Mouse (Mus musculus) layer of hippocampus, adult 8-10 months (tissue): ENCODE results near the gene Ybx1. TPM values are rescaled to one million over a fixed set of nuclear protein-coding genes. Genes with fewer than 3 reads are reported as not detected.

Experiments used
- DNase-seq, 2 experiments: peaks; one replicate each; pipeline ENCODE4 v3.0.0; 2022; ENCODE audit warnings: low spot score in 2 of 2
- total RNA-seq, 4 experiments: library from RNA; stranded (reverse); gene quantifications; 2 replicates each; pipeline ENCODE4 v1.2.4; 2022

The Ybx1 gene
- total RNA-seq, 4 experiments from 2014 or later, result 198 to 253 (median 227) TPM

DNA sequence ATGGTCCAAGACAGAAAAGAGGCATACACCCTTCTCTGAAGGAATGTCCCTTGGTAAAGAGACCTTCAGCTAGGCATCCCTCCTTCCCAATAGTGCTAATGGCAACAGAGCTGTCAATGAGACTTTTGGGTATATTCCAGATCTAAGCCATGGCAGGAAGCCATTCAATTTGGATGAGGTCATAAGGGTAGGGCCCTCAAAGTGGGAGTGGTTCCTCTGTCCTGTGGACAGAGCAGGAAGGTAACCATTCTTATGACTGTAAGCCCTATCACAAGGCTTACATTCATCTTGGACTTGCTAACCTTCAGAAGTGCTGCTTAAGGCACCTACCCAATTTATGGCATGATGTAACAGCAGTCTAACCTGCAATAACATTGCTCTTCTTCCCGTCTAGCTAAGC lies 19.8 kb downstream of the Ybx1 start:
- no peak for DNase-seq

DNA sequence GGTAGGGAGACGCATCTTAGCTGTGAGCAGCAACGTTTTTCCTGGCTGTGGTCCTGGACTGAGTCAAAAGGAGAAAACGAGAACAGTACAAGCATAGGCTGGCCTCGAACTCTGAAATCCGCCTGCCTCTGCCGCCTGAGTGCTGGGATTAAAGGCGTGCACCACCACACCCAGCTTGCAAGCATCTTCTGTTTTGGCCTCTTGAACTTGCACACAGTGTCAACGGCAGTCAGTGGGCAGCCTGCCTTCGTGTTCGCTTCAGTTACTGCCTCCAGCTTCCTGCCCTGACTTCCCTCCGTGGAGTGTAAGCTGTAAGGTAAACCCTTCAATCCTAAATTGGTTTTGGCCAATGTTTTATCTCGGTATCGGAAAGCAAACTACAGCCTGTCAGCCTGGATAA lies 27.8 kb downstream of the Ybx1 start:
- DNase-seq, result no peak

DNA sequence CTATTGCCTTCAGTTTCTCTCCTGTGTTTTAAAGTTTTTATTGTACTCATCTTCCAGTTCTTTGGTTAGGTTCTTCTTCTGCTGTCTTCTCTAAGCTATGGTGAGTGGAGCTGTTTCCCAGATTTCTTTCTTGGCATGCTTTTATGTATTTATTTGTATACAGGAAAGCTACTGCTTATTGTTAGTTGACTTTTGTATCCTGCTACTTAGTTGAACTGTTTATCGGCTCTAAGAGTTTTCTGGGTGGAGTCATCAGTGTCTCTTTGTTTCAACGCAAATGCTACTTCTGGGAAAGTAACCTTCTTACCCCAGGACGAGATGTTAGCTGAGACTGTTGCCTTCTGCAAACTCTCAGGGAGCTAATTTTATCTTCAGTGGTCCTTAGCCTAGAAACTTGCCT lies 30.9 kb downstream of the Ybx1 start:
- DNase-seq, result no peak

- no peak for DNase-seq
Observed at GRCm38 (mm10) chr4:119262483-119262882, 31.9 kb downstream of the Ybx1 start.

GRCm38 (mm10) chr4:119261087-119261713 lies 33.2 kb downstream of the Ybx1 start:
- DNase-seq, result no peak

DNA sequence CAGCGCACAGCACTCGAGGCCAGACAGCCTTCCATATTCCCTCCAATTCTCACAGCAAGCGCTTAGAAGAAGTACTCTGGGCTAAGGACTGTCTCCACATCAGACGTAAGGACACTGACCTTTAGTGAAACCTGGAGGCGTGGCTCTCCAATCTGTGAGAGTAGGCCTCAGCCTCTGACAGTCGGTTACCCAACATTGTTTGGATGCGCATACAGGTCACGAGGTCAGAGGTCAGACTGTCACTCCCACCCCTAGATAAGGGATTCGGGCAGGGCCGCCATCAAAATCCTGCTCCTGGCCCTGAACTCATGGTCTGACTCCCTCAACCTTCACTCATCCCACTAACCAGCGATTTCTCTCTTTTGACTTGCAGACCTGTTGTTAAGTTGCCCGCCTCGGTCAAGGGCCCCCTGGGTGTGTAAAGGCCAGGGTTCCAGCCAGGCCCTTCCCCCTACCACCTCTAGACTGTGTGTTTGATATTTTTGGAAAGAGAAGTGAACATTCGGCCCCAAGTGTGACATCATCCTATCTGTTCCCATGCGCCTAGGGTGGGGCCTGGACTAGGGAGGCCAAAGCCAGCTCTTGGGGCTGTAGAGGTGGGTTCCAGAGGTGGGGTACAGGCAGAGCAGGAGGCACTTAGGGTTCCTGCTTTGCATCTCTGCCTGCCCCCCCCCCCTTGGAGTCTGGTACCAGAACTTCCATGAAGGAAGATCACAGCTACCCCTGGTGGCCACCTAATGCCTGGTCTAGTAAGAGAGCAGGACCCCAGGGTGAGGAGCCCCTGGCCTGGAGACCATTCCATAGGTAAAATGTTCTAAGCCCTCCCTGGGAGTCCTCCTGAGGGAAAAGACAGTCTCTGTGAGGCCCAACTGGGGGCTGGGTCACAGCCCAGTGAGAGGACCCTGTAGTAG lies 34.8 kb downstream of the Ybx1 start:
- no peak for DNase-seq

GRCm38 (mm10) chr4:119257083-119257482 lies 37.3 kb downstream of the Ybx1 start:
- DNase-seq, result no peak

DNA sequence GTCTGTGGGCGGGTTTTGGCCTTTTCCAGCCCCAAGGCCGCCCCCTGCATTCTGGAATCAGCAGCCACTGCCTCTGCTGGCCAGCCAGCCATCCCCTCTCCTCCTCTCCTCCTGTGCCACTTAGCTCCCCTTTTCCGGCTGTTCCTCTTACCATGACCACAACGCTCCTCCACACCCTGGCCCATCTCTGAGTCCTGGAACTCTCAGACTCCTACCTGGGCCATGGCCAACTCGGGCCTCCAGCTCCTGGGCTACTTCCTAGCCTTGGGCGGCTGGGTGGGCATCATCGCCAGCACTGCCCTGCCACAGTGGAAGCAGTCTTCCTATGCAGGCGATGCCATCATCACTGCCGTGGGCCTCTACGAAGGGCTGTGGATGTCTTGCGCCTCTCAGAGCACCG lies 39.1 kb downstream of the Ybx1 start, which contains the start of gene Cldn19:
TSS of gene Cldn19 (plus strand) at position 64 of the 400 bp plus-strand sequence.
- no peak for DNase-seq

DNA sequence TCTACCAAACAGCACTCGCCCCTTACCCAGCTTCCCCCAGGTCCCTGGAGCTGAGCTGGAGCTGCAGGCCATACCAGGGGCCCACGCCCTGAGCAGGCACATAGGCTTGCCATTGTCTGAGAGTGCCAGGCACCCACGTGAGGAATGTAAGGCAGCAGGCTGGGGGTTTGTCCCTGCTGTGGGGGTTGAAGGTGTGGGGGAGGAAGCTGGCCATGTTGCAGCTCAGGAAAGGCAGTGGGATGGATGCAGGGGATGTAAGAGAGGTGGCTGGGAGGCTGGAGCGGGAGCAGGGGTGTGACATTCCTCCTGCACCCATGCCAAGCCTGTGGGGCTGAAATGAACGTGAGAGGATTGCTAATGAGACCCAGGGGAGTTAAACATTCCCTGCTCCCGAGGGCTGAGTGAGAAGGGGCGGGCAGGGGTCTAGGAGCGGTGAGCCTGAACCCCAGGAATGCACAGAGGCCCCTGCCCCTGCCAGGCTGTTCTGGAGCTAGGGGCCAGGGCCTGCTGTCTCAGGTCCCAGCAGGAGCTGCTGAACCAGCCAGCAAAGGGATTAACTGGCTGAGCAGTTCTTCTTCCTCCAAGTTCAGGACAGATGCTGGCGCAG lies 40.3 kb downstream of the Ybx1 start:
- DNase-seq, result peak in 1 of 2 experiments; percentile 25

GRCm38 (mm10) chr4:119252025-119252808 lies 42.2 kb downstream of the Ybx1 start:
- no peak for DNase-seq

- DNase-seq, result no peak
Observed at GRCm38 (mm10) chr4:119248407-119248965, 45.9 kb downstream of the Ybx1 start.

- DNase-seq, result peak in 1 of 2 experiments; percentile 58
Observed at GRCm38 (mm10) chr4:119247462-119248235, 46.8 kb downstream of the Ybx1 start.

GRCm38 (mm10) chr4:119246688-119247225 lies 47.6 kb downstream of the Ybx1 start:
- no peak for DNase-seq

DNA sequence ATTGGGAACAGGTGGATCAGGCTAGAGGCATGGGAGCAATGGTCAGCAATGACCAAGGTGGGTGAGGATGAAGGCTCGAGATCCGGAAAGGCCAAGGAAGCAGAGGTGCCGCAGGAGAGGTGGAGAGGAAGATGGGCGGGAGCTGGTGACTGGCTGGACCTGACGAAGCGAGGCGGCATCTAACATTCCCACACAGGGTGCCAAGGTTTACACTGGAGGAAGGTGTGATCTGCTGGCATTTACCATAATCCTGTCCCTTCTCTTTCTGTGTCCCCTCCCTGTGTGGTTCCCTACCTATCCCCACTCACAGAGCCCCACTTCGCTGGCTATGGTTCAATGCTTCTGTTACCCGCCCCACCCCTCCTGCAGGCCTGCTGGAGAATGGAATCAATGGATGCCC lies 48.4 kb downstream of the Ybx1 start:
- DNase-seq, result no peak

DNA sequence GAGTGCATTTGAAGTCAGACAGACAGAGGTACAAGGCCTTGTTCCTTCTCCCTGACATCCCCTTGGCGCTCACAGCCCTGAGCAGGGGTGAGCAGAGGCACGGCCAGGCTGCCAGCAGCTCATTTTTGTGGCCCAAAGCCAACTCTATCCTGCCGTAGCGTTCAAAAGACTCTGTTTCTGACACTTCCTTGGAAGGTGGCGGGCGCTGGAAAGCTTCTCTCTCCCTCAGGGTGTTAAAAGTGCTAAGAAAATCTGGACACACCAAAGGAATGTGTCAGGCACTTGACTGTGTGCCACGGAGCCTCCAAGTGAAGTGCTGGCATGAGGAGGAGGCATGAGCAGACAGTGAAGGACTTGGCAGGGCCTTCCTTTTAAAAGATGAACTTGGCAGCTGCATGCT lies 48.8 kb downstream of the Ybx1 start:
- peak in 1 of 2 experiments; percentile 18 for DNase-seq

DNA sequence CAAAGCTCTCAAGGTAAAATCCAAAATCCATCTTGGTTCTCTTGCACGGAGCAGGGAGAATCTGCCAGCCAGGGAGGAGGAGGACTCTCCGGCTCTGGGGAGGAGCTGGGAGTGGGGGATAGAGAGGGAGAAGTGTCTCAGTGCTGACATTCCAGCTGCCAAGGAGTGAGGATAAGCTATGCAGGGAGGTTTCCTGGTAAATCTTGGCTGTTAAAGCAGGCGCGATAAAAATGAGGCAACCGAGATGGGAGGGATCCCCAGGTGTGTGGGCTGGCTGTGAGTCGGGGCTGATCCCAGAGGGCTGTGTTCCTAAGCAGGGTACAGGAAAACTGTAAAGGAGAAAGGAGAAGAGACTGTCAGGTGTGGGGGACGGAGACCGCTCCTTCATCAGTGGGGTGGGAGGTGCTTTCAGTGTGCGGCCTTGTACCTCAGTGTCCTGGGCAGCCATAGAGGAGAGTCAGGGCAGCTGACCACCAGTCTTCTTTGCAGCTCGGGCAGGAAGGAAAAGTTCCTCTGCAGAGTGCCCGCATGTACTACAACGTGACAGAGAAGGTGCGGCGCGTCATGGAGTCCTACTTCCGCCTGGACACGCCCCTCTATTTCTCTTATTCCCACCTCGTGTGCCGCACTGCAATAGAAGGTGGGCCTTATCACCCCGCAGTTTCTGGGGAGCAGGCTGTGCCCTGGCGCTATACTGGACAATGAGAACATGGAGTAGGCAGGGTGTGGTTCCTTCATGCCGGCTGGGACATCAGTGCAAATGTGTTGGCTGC lies 49.8 kb downstream of the Ybx1 start:
- DNase-seq, result no peak

DNA sequence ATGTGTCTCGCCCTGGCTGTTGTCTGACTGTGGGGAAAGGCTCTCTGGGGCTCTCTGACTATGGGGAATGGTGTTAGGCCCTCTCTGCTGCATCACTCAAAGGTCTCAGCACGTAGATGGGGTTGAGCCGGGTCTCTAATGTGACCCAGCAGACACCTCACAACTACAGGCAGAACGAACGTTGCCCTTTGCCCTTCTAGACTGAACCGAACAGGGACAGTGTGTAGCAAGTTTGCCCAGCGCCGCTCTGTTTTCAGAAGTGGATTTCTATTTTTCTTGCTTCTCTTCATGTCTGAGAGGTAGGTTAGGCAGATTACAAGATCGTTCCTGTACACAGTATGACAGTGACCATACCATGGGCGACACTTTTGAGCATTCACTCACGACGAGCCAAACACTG lies 51.8 kb downstream of the Ybx1 start:
- DNase-seq, result no peak

- DNase-seq, result peak; percentile 54 to 57
Observed at GRCm38 (mm10) chr4:119241664-119242063, 52.7 kb downstream of the Ybx1 start.

DNA sequence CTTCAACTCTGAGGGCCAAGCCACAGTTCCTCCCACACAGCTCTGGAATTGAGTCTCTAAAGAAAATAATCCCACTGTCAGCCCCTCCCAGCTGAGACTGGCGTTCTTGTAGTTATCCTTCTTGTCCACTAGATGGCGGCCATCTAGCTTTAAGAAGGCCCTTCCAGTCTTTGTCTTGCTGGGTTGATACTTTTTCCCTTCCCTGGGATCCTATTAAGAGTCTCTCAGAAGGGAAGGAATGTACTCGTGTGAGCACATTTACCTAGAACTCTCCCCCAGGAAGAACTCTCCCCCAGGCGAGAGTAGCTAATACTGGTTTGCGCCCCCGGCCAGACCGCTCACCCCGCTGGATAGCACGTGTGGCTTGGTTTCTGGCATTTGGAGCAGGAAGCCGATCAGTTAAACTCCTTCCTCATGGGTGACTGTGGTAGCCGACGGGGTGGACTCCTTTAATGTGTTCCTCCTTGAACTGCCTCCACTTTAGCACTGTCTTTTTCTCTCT lies 55.2 kb downstream of the Ybx1 start:
- DNase-seq, result peak in 1 of 2 experiments; percentile 43
